Mouse (Mus musculus) hindbrain, embryonic 13.5 days (tissue): Measurements from ENCODE around the gene Ackr1. TPM values are rescaled to one million over a fixed set of nuclear protein-coding genes. Genes with fewer than 3 reads are reported as not detected.
"Not testable (repeated sequence)": the region's sequence is repeated elsewhere in the genome, so short reads cannot be mapped to it uniquely, and the experiment has no call there.

Source experiments
- ATAC-seq: fragments of 200-750 bp; cut with Nextera tagmentation; 2 replicates; pipeline ENCODE4 v1.8.0; 2017; ENCODE audit warnings: moderate TSS enrichment; ENCODE audit not compliant: low FRiP score
- H3K27ac ChIP-seq: fragments of 300-500 bp; sonication (generic); 2 replicates; pipeline ENCODE4 v1.5.1; 2015; ENCODE audit warnings: inconsistent platforms, mild to moderate bottlenecking, moderate library complexity
- H3K27me3 ChIP-seq: fragments of 300-500 bp; sonication (generic); 2 replicates; pipeline ENCODE4 v1.6.1; 2015; ENCODE audit warnings: mild to moderate bottlenecking, inconsistent platforms
- H3K36me3 ChIP-seq: fragments of 300-500 bp; sonication (generic); 2 replicates; pipeline ENCODE4 v1.6.1; 2015; ENCODE audit warnings: mild to moderate bottlenecking, inconsistent platforms
- H3K4me1 ChIP-seq: fragments of 300-500 bp; sonication (generic); replicated peaks from 2 replicates; pipeline ENCODE4 v1.6.1; 2015; ENCODE audit warnings: inconsistent platforms
- H3K4me2 ChIP-seq: fragments of 300-500 bp; sonication (generic); 2 replicates; pipeline ENCODE4 v1.6.1; 2015; ENCODE audit warnings: inconsistent platforms, mild to moderate bottlenecking, moderate library complexity
- H3K4me3 ChIP-seq: fragments of 300-500 bp; sonication (generic); 2 replicates; pipeline ENCODE4 v1.5.1; 2015; ENCODE audit warnings: mild to moderate bottlenecking, inconsistent platforms
- H3K9ac ChIP-seq: fragments of 300-500 bp; sonication (generic); 2 replicates; pipeline ENCODE4 v1.6.1; 2015; ENCODE audit warnings: mild to moderate bottlenecking, inconsistent platforms
- H3K9me3 ChIP-seq: fragments of 300-500 bp; sonication (generic); 2 replicates; pipeline ENCODE4 v1.6.1; 2016; ENCODE audit warnings: inconsistent platforms
- WGBS: fragments of 180-500 bp; shearing (Covaris S2); methylation state at CpG from one replicate; pipeline ENCODE4 v1.1.7; 2015; 5-methylcytosine and 5-hydroxymethylcytosine counted together
- polyA plus RNA-seq: library from polyadenylated mRNA; unstranded; fragments of >200 nt; fragmentation: Nextera tagmentation; extraction: Ambion mirVana; gene quantifications from 2 replicates; pipeline ENCODE4 v1.2.1, GENCODE M21; 2015

Ackr1 gene
- polyA plus RNA-seq, 1 experiment from 2014 or later: 15.1 TPM

DNA sequence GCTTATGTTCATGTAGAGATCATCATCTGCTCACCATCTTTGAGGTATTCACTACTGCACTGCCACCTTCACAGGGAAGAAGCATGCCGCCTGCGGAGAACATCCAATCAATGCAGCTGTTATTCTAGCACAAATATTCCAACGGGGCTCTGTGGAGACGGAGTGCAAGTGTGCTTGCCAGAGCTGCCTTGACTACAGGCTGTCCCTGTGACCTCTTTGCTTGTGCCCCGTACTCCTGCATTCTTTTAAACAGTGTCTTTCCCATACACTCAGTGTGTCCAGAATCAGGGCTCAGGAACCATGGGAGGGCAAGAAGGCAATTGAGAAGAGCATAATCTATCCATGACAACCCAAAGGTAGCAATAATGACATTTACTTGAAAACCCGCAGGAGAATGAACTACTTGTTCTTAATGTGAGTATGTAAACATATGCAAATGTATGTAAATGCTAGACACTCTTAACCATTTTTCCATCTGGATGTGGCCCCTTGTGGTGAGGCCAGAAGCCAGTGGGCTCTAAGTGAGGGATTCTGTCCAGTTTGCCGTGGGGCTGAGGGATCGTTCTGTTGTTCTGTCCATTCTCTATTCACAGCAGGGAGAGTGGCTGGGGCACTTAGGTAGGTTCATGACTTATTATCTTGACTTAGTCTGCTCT lies 11.8 kb downstream of the Ackr1 start:
- Histone ChIP-seq H3K4me1 (peaks cover 11% of the 10 kb centered on the region), H3K9ac (no peak overlapping the region), H3K4me3 (no peak overlapping the region), H3K27me3 (no peaks in the 10 kb centered on the region), H3K27ac (no peak overlapping the region), H3K9me3 (no peaks in the 10 kb centered on the region), H3K4me2 (no peak overlapping the region), H3K36me3 (no peaks in the 10 kb centered on the region)
- WGBS: 38% methylated on average over 8 of the region's 8 CpGs
- ATAC-seq: peak; percentile 81

GRCm38 (mm10) chr1:173317925-173318477 lies 15.5 kb downstream of the Ackr1 start:
- Histone ChIP-seq H3K4me1 (peaks cover 11% of the 10 kb centered on the region), H3K27ac (no peak overlapping the region), H3K4me2 (no peak overlapping the region), H3K9me3 (no peaks in the 10 kb centered on the region), H3K36me3 (no peaks in the 10 kb centered on the region), H3K27me3 (no peaks in the 10 kb centered on the region), H3K4me3 (no peak overlapping the region), H3K9ac (no peak overlapping the region)
- 93% methylated on average over 2 of the region's 2 CpGs for WGBS
- ATAC-seq: no peak

GRCm38 (mm10) chr1:173315725-173316124 lies 17.8 kb downstream of the Ackr1 start:
- no peaks in the 10 kb centered on the region for H3K9me3 ChIP-seq
- H3K4me2 ChIP-seq: no peak overlapping the region
- no peaks in the 10 kb centered on the region for H3K4me1 ChIP-seq
- H3K4me3 ChIP-seq: no peak overlapping the region
- no peaks in the 10 kb centered on the region for H3K36me3 ChIP-seq
- no peak overlapping the region for H3K27ac ChIP-seq
- 90% methylated on average over 3 of the region's 3 CpGs for WGBS
- no peak for ATAC-seq
- no peak overlapping the region for H3K9ac ChIP-seq
- no peaks in the 10 kb centered on the region for H3K27me3 ChIP-seq

DNA sequence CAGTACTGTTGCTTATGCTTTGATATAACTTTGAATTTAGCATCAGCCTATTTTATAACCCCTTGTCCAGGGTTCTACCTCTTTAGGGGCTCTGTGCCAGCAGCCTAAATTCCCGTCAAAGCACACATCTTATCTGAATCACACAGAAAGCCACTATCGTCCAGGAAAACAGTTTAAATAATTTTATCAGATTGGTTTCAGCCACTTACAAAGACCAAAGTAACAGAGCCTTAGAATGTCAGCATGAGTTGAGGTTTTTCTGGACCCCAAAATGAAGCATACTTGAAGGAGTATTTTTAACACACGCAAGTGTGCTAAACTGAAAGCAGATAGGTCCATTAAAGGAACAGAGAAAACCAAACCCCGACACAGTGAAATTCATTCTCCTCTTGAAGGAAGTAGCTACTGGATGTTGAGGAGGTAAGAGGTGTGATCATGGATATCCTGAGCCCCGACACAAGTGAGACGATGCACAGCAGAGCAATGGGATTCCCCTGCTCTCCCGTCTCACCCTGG lies 20.0 kb downstream of the Ackr1 start:
- H3K36me3 ChIP-seq, H3K27ac ChIP-seq, H3K9me3 ChIP-seq, H3K4me3 ChIP-seq, H3K27me3 ChIP-seq, H3K9ac ChIP-seq, H3K4me2 ChIP-seq, H3K4me1 ChIP-seq, ATAC-seq: not testable (repeated sequence)
- WGBS: 92% methylated on average over 7 of the region's 7 CpGs

GRCm38 (mm10) chr1:173302795-173303194 lies 30.8 kb downstream of the Ackr1 start:
- not testable (repeated sequence) for ATAC-seq, H3K9me3 ChIP-seq, H3K27me3 ChIP-seq, H3K9ac ChIP-seq, H3K4me3 ChIP-seq, H3K27ac ChIP-seq, H3K4me1 ChIP-seq, H3K4me2 ChIP-seq, H3K36me3 ChIP-seq
- WGBS: 67% methylated on average over 3 of the region's 3 CpGs

Other genes starting within 250 kb of the Ackr1 start
- gene Olfr1408, start 196.4 kb downstream of the Ackr1 start, polyA plus RNA-seq: not detected in 2 replicates
- not detected in 2 replicates for gene Olfr1406, start 143.1 kb downstream of the Ackr1 start, polyA plus RNA-seq
- gene Olfr218, start 135.9 kb downstream of the Ackr1 start, polyA plus RNA-seq: not detected in 2 replicates
- gene Olfr1404, start 121.4 kb downstream of the Ackr1 start, polyA plus RNA-seq: not detected in 2 replicates
- not detected in 2 replicates for gene Fcer1a, start 106.5 kb downstream of the Ackr1 start, polyA plus RNA-seq
- gene Olfr418, start 67.7 kb downstream of the Ackr1 start, polyA plus RNA-seq: not detected in 2 replicates
- not detected in 2 replicates for gene Mptx2, start 56.0 kb downstream of the Ackr1 start, polyA plus RNA-seq
- 1.9 and 2.1 TPM in 2 replicates for gene Aim2, start 17.1 kb upstream of the Ackr1 start, polyA plus RNA-seq
- gene Cadm3, start 33.9 kb upstream of the Ackr1 start, polyA plus RNA-seq: 50.0 and 52.9 TPM in 2 replicates
- not detected in 2 replicates for gene Ifi206, start 157.3 kb upstream of the Ackr1 start, polyA plus RNA-seq
- not detected in 2 replicates for gene Ifi214, start 202.2 kb upstream of the Ackr1 start, polyA plus RNA-seq